Mouse (Mus musculus): ENCODE results near the gene Olfr285. TPM values are rescaled to one million over a fixed set of nuclear protein-coding genes. Genes with fewer than 3 reads are reported as not detected.

The Olfr285 gene
- not detected for polyA plus RNA-seq (2017; shearing (Covaris generic))

DNA sequence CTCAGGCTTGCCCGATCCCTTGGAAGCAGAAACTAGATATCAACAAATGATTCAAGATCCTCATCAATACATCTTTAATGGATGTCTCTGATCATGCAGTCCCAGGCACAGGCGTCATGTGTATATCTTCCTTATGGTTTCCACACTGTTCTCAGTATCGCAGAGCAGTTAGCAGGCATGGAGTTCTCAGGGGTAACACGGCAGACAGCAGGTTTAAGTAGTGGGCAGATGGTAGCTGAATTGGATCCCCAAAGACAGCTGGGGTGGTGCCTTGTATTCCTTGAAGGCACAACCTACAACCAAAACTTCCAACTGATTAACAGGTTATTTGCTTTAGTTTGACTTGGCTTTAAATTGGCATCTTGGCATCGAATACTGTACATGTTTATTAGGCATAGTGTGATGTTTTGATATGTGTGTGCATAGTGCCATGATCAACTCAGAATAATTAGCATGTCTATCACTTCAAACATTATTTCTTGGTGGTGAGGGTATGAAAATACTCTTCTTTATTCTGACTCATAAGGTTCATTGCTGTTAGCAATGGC lies at the start of gene Olfr285:
TSS of gene Olfr285 (minus strand) at position 177 of the 548 bp plus-strand sequence.
- no peak for ATAC-seq

DNA sequence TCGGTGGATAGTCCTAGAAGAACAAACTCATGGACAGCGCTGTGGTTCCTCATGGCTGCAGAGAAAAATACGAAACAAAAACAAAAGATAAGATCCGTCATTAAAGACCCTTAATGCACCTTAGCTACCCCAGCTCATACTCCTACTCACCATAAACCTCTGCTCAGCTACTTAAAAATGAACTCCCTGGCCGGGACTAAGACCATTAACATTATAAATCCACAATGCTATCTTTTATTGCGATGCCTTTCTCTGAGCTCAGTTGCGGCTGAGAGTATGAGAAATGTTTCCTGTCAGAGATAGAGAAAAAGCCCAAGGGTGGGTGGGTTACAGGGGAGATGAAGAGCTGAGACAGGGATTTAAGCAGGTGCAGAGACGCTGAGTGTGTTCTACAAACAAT lies 23.7 kb upstream of the Olfr285 start, which contains the start of gene Olfr284:
TSS of gene Olfr284 (minus strand) at position 101 of the 400 bp plus-strand sequence.
- no peak for ATAC-seq

DNA sequence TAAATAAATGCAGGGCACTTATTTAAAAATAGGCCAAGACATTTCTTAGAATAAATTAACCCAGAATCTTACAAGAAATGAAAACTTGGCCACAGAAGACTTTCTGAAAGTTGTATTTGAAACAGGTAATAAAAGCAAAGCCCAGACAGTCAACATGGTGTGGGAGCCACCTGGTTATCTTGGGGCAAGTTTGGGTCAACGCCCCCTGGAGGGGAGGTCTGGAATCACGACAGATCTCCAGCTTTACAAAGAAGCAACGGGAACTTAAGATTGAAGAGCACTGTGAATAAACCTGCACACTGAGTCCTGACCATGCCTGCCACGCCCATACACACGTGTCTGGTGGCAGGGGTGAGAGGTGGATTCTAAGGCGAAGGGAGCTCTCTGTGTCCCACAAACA lies 1.4 kb downstream of the Olfr285 start:
- no peak for ATAC-seq

DNA sequence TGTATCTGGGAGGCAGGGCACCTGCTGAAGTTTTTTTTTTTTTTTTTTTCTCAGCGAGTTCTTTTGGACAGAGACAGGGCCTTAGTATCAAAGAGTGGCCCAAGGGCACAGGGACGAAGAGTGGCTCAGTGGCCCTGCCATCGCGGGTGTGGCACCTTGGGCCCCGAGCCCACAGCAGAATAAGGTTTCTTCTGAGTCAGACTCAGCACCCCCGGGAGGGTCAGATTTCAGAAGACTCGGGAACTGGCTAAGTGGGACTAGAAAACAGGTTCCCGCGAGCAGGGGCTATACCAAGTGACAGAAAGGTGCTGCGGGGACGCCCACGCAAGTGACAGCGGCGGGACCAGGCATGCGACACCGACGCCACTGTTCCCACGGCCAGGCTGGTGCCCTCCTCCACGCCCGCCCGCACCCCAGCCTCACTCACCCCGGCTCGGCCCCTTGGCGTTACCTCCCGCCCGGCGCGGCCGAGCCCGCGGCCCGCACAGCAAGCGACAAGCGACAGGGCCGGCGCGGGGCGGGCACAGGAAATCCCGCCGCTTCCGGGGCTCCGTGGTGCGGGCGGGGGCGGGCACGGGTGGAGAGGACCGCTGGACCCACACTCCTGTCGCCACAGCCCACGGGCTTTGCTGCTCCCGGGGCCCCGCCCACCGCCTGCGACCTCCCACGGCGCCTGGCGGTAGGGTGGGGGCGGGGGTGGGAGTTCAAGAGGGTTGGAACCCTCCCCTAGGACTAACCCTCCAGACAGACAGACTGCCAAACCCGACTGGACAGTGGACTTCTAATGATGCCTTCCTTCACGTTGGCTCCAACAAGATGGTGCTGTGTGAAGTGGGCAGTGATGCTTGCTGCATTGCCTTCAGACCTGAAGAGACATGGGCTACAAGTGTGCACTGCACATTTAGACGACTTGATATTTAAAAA lies 21.3 kb downstream of the Olfr285 start, which contains the start of gene Zfp641:
TSS of gene Zfp641 (minus strand) at position 534 of the 924 bp plus-strand sequence.
- no peak for ATAC-seq

DNA sequence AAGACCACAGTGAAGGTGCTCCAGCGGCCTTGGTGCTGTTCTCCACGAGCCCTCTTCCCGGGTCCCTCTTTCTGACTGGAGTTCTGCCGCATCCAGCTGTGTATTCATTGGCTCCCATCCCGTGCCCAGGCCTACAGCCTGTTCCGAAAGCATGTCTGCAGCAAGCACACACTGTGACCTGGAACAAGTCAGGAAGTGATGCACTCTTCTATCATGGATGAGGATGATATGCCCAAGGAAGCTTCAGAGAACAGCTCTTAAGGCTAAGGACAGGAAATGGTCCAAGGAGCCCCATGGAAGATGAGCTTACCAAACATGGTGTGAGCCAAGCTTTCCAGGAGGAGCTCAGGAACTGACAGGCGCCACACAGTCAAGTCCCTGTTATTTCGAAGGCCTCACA lies 23.5 kb downstream of the Olfr285 start:
- no peak for ATAC-seq

DNA sequence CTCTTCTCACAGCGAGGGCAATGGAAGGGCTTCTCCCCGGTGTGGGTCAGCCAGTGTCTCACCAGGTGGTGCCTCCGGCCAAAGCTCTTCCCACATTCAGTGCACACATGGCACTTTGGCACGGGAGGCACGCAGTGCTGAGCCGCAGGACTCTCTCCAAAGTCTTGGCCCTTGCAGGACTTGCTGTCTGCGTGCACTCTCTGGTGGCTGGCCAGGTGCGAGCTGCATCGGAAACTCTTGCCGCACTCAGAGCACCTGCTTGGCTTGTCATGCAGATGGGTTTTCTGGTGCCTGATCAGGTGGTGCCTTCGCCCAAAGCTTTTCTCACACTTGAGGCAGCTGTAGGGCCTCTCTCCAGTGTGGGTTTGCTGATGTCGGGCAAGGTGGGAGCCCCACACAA lies 28.6 kb downstream of the Olfr285 start:
- no peak for ATAC-seq

DNA sequence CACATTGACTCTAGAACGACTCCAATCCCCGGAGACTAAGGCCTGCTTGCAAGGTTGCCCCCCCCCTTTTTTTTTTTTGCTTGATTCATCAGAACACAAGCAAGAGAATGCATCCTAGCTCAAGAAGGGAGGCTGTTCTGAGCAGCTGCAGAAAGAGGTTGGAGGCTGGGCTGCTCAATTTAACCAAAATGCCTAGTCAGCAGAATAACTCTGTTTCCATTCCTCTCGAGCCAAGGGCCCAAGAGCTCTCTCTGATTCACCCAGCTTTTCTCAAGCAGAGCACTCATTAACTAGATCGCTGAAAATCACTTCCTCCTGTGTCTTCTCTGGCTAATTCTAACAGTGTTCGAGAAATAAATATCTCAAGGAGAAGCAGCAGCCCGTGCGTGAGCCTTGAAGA lies 30.7 kb downstream of the Olfr285 start:
- ATAC-seq, result no peak

Other genes with a start within 250 kb of the Olfr285 start
- 1 to 10 TPM; 5.0 to 6.8 TPM for gene Pfkm, start 224.8 kb downstream of the Olfr285 start, polyA plus RNA-seq (2017; shearing (Covaris generic))
- gene Senp1, start 223.6 kb downstream of the Olfr285 start, polyA plus RNA-seq (2017; shearing (Covaris generic)), result 10 to 100 TPM; 27.5 to 31.6 TPM
- 10 to 100 TPM; 36.6 to 43.2 TPM for gene Asb8, start 151.7 kb downstream of the Olfr285 start, polyA plus RNA-seq (2017; shearing (Covaris generic))
- under 1 TPM in 1 of 2 experiments, not detected in 1; 0.25 TPM for gene Ccdc184, start 150.2 kb downstream of the Olfr285 start, polyA plus RNA-seq (2017; shearing (Covaris generic))
- not detected for gene Olfr288, start 121.8 kb downstream of the Olfr285 start, polyA plus RNA-seq (2017; shearing (Covaris generic))
- not detected for gene Gm44579, start 96.4 kb downstream of the Olfr285 start, polyA plus RNA-seq (2017; shearing (Covaris generic))
- gene Olfr287, start 96.3 kb downstream of the Olfr285 start, polyA plus RNA-seq (2017; shearing (Covaris generic)), result not detected
- not detected for gene Olfr286, start 82.9 kb downstream of the Olfr285 start, polyA plus RNA-seq (2017; shearing (Covaris generic))
- gene H1fnt, start 60.1 kb downstream of the Olfr285 start, polyA plus RNA-seq (2017; shearing (Covaris generic)), result not detected
- gene Zfp641, start 21.2 kb downstream of the Olfr285 start, polyA plus RNA-seq (2017; shearing (Covaris generic)), result not detected
- not detected for gene Olfr284, start 23.6 kb upstream of the Olfr285 start, polyA plus RNA-seq (2017; shearing (Covaris generic))
- not detected for gene Olfr283, start 63.6 kb upstream of the Olfr285 start, polyA plus RNA-seq (2017; shearing (Covaris generic))
- not detected for gene Olfr282, start 113.9 kb upstream of the Olfr285 start, polyA plus RNA-seq (2017; shearing (Covaris generic))
- gene Olfr281, start 135.2 kb upstream of the Olfr285 start, polyA plus RNA-seq (2017; shearing (Covaris generic)), result not detected
- under 1 TPM in 1 of 2 experiments, not detected in 1; 0.07 TPM for gene OR5BS1P, start 152.5 kb upstream of the Olfr285 start, polyA plus RNA-seq (2017; shearing (Covaris generic))
- gene Lalba, start 165.4 kb upstream of the Olfr285 start, polyA plus RNA-seq (2017; shearing (Covaris generic)), result not detected
- not detected for gene Olfr279, start 175.0 kb upstream of the Olfr285 start, polyA plus RNA-seq (2017; shearing (Covaris generic))
- gene Kansl2, start 216.9 kb upstream of the Olfr285 start, polyA plus RNA-seq (2017; shearing (Covaris generic)), result 10 to 100 TPM; 29.0 to 35.9 TPM